Mouse (Mus musculus) hindbrain, embryonic 15.5 days (tissue): ENCODE results near the gene Slc34a1. TPM values are rescaled to one million over a fixed set of nuclear protein-coding genes. Genes with fewer than 3 reads are reported as not detected.

Experiments used
- ATAC-seq: fragments of 200-750 bp; cut with Nextera tagmentation; 2 replicates; pipeline ENCODE4 v1.8.0; 2017; ENCODE audit warnings: low read depth, moderate number of reproducible peaks, moderate TSS enrichment; ENCODE audit not compliant: low FRiP score
- H3K27ac ChIP-seq: fragments of 300-500 bp; sonication (generic); replicated peaks from 2 replicates; pipeline ENCODE4 v1.5.1; 2015; ENCODE audit warnings: mild to moderate bottlenecking, inconsistent platforms
- H3K27me3 ChIP-seq: fragments of 300-500 bp; sonication (generic); 2 replicates; pipeline ENCODE4 v1.6.1; 2015; ENCODE audit warnings: control low read depth, inconsistent platforms
- H3K36me3 ChIP-seq: fragments of 300-500 bp; sonication (generic); 2 replicates; pipeline ENCODE4 v1.6.1; 2015; ENCODE audit warnings: control low read depth, inconsistent platforms
- H3K4me1 ChIP-seq: fragments of 300-500 bp; sonication (generic); replicated peaks from 2 replicates; pipeline ENCODE4 v1.6.1; 2015; ENCODE audit warnings: control low read depth, inconsistent platforms
- H3K4me2 ChIP-seq: fragments of 300-500 bp; sonication (generic); 2 replicates; pipeline ENCODE4 v1.6.1; 2015; ENCODE audit warnings: moderate library complexity, mild to moderate bottlenecking, inconsistent platforms
- H3K4me3 ChIP-seq: fragments of 300-500 bp; sonication (generic); 2 replicates; pipeline ENCODE4 v1.5.1; 2015; ENCODE audit warnings: mild to moderate bottlenecking, inconsistent platforms
- H3K9ac ChIP-seq: fragments of 300-500 bp; sonication (generic); 2 replicates; pipeline ENCODE4 v1.6.1; 2015; ENCODE audit warnings: inconsistent platforms
- H3K9me3 ChIP-seq: fragments of 300-500 bp; sonication (generic); 2 replicates; pipeline ENCODE4 v1.6.1; 2016; ENCODE audit warnings: control low read depth, inconsistent platforms
- WGBS: fragments of 180-500 bp; shearing (Covaris S2); methylation state at CpG from one replicate; pipeline ENCODE4 v1.1.7; 2015; 5-methylcytosine and 5-hydroxymethylcytosine counted together
- polyA plus RNA-seq: library from polyadenylated mRNA; unstranded; fragments of >200 nt; fragmentation: Nextera tagmentation; extraction: Ambion mirVana; gene quantifications from 2 replicates; pipeline ENCODE4 v1.2.1, GENCODE M21; 2015

Gene Slc34a1
- polyA plus RNA-seq, 1 experiment from 2014 or later = 0.17 TPM

DNA sequence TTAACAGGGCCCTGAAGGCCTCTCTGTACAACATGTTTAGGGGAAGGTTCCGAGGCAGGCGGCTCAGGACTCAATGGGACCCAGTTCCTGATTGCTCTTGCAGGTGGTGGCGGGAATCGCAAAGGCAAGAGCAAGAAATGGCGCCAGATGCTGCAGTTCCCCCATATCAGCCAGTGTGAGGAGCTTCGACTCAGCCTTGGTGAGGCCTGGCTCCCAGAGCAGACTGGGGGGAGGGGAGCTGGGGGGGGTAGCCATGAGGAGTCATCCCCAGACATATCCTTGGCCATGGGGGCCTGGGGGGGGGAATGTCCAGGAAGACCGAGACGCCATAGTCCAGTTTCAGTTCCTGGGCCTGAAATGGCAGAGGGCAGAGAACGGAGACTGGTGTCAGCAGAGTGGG is 51.2 kb downstream of the Slc34a1 start:
- peaks cover 37% of the 10 kb centered on the region for H3K36me3 ChIP-seq
- WGBS = 94% methylated on average over 9 of the region's 9 CpGs
- no peaks in the 10 kb centered on the region for H3K27me3 ChIP-seq

GRCm38 (mm10) chr13:55449679-55450441 is 51.9 kb downstream of the Slc34a1 start:
- H3K4me2 ChIP-seq = no peak overlapping the region
- peaks cover 41% of the 10 kb centered on the region for H3K36me3 ChIP-seq
- no peak overlapping the region for H3K27ac ChIP-seq
- 93% methylated on average over 17 of the region's 17 CpGs for WGBS
- H3K4me1 ChIP-seq = peaks cover 25% of the 10 kb centered on the region
- H3K9me3 ChIP-seq = no peaks in the 10 kb centered on the region
- ATAC-seq = no peak
- no peaks in the 10 kb centered on the region for H3K27me3 ChIP-seq
- H3K9ac ChIP-seq = no peak overlapping the region
- H3K4me3 ChIP-seq = no peak overlapping the region

More for the DNA sequence above, 51.2 kb downstream of the Slc34a1 start:
- no peak for ATAC-seq
- Histone ChIP-seq H3K9me3 (no peaks in the 10 kb centered on the region), H3K4me2 (no peak overlapping the region), H3K4me1 (peaks cover 26% of the 10 kb centered on the region), H3K4me3 (no peak overlapping the region), H3K27ac (no peak overlapping the region), H3K9ac (no peak overlapping the region)

- no peaks in the 10 kb centered on the region for H3K9me3 ChIP-seq
- H3K4me1 ChIP-seq = peaks cover 25% of the 10 kb centered on the region
- H3K9ac ChIP-seq = no peak overlapping the region
- no peak overlapping the region for H3K4me3 ChIP-seq
- no peak overlapping the region for H3K27ac ChIP-seq
- 89% methylated on average over 11 of the region's 11 CpGs for WGBS
- peaks cover 48% of the 10 kb centered on the region for H3K36me3 ChIP-seq
- H3K27me3 ChIP-seq = no peaks in the 10 kb centered on the region
- no peak overlapping the region for H3K4me2 ChIP-seq
- ATAC-seq = no peak
Measured at GRCm38 (mm10) chr13:55450511-55450980, 52.6 kb downstream of the Slc34a1 start.

GRCm38 (mm10) chr13:55451296-55451695 is 53.3 kb downstream of the Slc34a1 start:
- Histone ChIP-seq H3K4me1 (peaks cover 19% of the 10 kb centered on the region), H3K27me3 (no peaks in the 10 kb centered on the region), H3K4me3 (no peak overlapping the region), H3K27ac (no peak overlapping the region), H3K9me3 (no peaks in the 10 kb centered on the region), H3K9ac (no peak overlapping the region), H3K4me2 (no peak overlapping the region), H3K36me3 (peaks cover 54% of the 10 kb centered on the region)
- WGBS = 92% methylated on average over 10 of the region's 10 CpGs
- no peak for ATAC-seq

DNA sequence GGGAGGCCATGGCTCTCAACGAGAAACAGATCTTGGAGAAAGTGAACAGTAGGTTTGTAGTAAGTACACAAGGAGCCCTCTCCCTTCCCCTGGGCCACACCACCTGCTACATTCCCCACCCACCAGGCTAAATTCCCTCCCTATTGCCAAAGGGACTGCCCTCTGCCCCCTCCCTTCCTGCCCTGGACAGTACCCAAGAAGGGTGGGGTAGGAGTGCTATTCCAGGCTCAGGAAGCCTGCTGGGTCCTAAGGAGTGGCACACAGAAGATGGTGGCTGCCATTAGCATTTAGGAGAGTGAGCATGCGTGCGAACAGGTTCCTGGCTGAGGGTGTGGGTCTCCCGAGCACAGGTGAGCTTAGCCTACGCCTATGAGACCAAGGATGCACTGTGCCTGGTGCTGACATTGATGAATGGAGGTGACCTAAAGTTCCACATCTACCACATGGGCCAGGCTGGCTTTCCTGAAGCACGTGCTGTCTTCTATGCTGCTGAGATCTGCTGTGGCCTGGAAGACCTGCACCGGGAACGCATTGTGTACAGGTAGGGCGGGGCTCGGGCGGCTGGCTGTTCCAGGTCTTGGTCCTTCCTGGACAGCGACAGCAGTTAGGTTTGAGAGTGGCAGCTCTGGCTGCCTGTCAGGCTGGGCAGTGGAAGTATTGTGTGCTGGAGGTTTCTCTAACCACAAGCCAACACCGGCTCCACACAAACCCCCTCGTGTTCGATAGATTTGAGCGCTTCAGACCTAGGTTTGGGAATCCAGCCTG is 54.0 kb downstream of the Slc34a1 start:
- 96% methylated on average over 16 of the region's 16 CpGs for WGBS
- no peaks in the 10 kb centered on the region for H3K9me3 ChIP-seq
- peaks cover 12% of the 10 kb centered on the region for H3K4me1 ChIP-seq
- no peaks in the 10 kb centered on the region for H3K27me3 ChIP-seq
- no peak overlapping the region for H3K4me2 ChIP-seq
- ATAC-seq = no peak
- H3K4me3 ChIP-seq = no peak overlapping the region
- peaks cover 60% of the 10 kb centered on the region for H3K36me3 ChIP-seq
- no peak overlapping the region for H3K9ac ChIP-seq
- no peak overlapping the region for H3K27ac ChIP-seq

DNA sequence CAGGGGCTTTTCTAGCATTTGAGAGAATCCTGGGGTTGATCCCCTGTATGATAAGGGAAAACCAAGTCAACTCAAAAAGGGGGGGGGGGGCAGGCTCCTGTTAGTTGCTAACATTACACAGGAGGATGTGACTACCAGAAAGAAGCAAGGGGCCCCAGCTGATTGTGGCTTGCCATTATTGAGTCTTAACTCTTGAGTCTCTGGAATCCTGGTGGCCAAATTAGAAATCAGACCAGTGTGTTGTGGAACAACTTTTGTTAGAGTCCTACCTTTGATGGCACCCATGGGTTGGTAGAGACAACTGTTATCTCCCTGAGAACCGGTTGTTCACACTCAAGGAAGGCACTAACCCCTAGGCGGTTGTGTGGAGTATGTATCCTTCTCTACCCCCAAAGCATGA is 65.0 kb downstream of the Slc34a1 start:
- Histone ChIP-seq H3K27ac (no peak overlapping the region), H3K9ac (no peak overlapping the region)
- 61% methylated on average over 2 of the region's 2 CpGs for WGBS

GRCm38 (mm10) chr13:55463399-55464026 is 65.5 kb downstream of the Slc34a1 start:
- Histone ChIP-seq H3K36me3 (peaks cover 14% of the 10 kb centered on the region; the same call in 1 of the 2 replicates), H3K4me1 (peaks cover 53% of the 10 kb centered on the region), H3K9me3 (no peaks in the 10 kb centered on the region), H3K4me3 (peak overlapping the region; percentile 91), H3K9ac (peak overlapping the region; percentile 96), H3K27me3 (no peaks in the 10 kb centered on the region), H3K4me2 (peak overlapping the region; percentile 81), H3K27ac (peak overlapping the region; percentile 99)
- WGBS = 6% methylated on average over 14 of the region's 14 CpGs
- no peak; the same call in 1 of the 2 replicates for ATAC-seq

More for the DNA sequence above, 65.0 kb downstream of the Slc34a1 start:
- ATAC-seq = no peak
- peaks cover 17% of the 10 kb centered on the region; the same call in 1 of the 2 replicates for H3K36me3 ChIP-seq
- H3K4me3 ChIP-seq = no peak overlapping the region
- H3K9me3 ChIP-seq = no peaks in the 10 kb centered on the region
- H3K4me1 ChIP-seq = peaks cover 47% of the 10 kb centered on the region
- H3K4me2 ChIP-seq = peak overlapping the region; percentile 81; the same call in 1 of the 2 replicates
- H3K27me3 ChIP-seq = no peaks in the 10 kb centered on the region

- peak; percentile 81 for ATAC-seq
- H3K4me1 ChIP-seq = peaks cover 60% of the 10 kb centered on the region
Measured at GRCm38 (mm10) chr13:55464027-55464884, 66.3 kb downstream of the Slc34a1 start, which contains the start of gene Prr7. Gene Prr7 (plus strand): TSS chr13:55464267.

DNA sequence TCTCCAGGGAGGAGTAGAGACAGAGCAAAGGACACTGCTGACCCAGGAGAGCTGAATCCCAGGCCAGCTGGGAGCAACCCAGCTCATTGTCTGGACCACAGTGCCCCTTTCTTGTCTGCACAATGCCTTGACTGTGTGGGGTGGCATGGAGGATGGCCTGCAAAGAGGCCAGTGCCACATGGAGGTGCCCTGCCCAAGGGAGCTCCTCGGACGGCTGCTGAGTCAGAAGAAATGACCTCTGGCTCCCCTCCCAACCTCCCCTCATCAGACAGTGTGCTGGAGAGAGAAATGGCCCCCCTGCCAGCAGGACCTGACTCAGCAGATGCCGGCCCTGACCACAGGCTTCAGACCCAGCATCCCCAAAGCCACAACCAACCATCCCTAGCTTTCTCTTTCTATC is 67.2 kb downstream of the Slc34a1 start:
- Histone ChIP-seq H3K9ac (peak overlapping the region; percentile 96), H3K9me3 (no peaks in the 10 kb centered on the region), H3K36me3 (no peaks in the 10 kb centered on the region; the same call in 1 of the 2 replicates), H3K27ac (peak overlapping the region; percentile 99), H3K4me3 (peak overlapping the region; percentile 91), H3K4me1 (peaks cover 69% of the 10 kb centered on the region), H3K27me3 (no peaks in the 10 kb centered on the region), H3K4me2 (peak overlapping the region; percentile 81)
- peak; percentile 31; the same call in 1 of the 2 replicates for ATAC-seq
- WGBS = 1% methylated on average over 3 of the region's 3 CpGs

More at GRCm38 (mm10) chr13:55464027-55464884, 66.3 kb downstream of the Slc34a1 start, which contains the start of gene Prr7:
- H3K4me2 ChIP-seq = peak within 1 kb of the TSS; percentile 81
- H3K27ac ChIP-seq = peak within 1 kb of the TSS; percentile 99
- no peaks in the 10 kb centered on the region for H3K9me3 ChIP-seq
- H3K4me3 ChIP-seq = peak within 1 kb of the TSS; percentile 91
- H3K9ac ChIP-seq = peak within 1 kb of the TSS; percentile 96
- H3K27me3 ChIP-seq = no peaks in the 10 kb centered on the region
- H3K36me3 ChIP-seq = peaks cover 7% of the 10 kb centered on the region; the same call in 1 of the 2 replicates
- under 1% methylated on average over 73 of the region's 84 CpGs for WGBS
